Mouse (Mus musculus): ENCODE results near the gene Thra. TPM values are rescaled to one million over a fixed set of nuclear protein-coding genes. Genes with fewer than 3 reads are reported as not detected.
"Not testable (repeated sequence)": the region's sequence is repeated elsewhere in the genome, so short reads cannot be mapped to it uniquely, and the experiment has no call there.

Thra gene
- polyA plus RNA-seq, 1 experiment from 2014 or later: 13.3 TPM

GRCm38 (mm10) chr11:98705021-98705420, 35.4 kb upstream of the Thra start:
- no peak overlapping the region for H3K27ac ChIP-seq

GRCm38 (mm10) chr11:98707401-98708281, 32.8 kb upstream of the Thra start:
- WGBS (ENCODE audit: insufficient replicate concordance): 82% methylated on average over 22 of the region's 22 CpGs
- no peaks in the 10 kb centered on the region for H3K9me3 ChIP-seq (replicated peaks)
- peaks cover 82% of the 10 kb centered on the region for H3K36me3 ChIP-seq
- H3K27ac ChIP-seq: 0 out of 2 replicates have a peak overlapping the region, but pooled peaks have one; percentile 1
- no peak overlapping the region for H3K9ac ChIP-seq
- H3K27me3 ChIP-seq (replicated peaks): no peaks in the 10 kb centered on the region
- peaks cover 41% of the 10 kb centered on the region for H3K4me1 ChIP-seq
- no peak for ATAC-seq
- H3K4me3 ChIP-seq: no peak overlapping the region
- H3K4me2 ChIP-seq: no peak overlapping the region

More at GRCm38 (mm10) chr11:98705021-98705420, 35.4 kb upstream of the Thra start:
- no peaks in the 10 kb centered on the region for H3K9me3 ChIP-seq (replicated peaks)
- no peak overlapping the region for H3K4me3 ChIP-seq
- H3K9ac ChIP-seq: no peak overlapping the region
- H3K4me1 ChIP-seq: peaks cover 27% of the 10 kb centered on the region
- peaks cover 61% of the 10 kb centered on the region for H3K36me3 ChIP-seq
- peaks cover 15% of the 10 kb centered on the region for H3K27me3 ChIP-seq (replicated peaks)
- 88% methylated on average over 10 of the region's 10 CpGs for WGBS (ENCODE audit: insufficient replicate concordance)
- no peak for ATAC-seq
- H3K4me2 ChIP-seq: no peak overlapping the region

GRCm38 (mm10) chr11:98708282-98708956, 32.0 kb upstream of the Thra start:
- Histone ChIP-seq H3K27me3 (replicated peaks) (no peaks in the 10 kb centered on the region), H3K4me1 (peaks cover 39% of the 10 kb centered on the region), H3K9me3 (replicated peaks) (no peaks in the 10 kb centered on the region), H3K9ac (no peak overlapping the region), H3K4me3 (no peak overlapping the region), H3K36me3 (peaks cover 90% of the 10 kb centered on the region), H3K27ac (0 out of 2 replicates have a peak overlapping the region, but pooled peaks have one; percentile 33), H3K4me2 (no peak overlapping the region)
- WGBS (ENCODE audit: insufficient replicate concordance): 69% methylated on average over 19 of the region's 19 CpGs
- no peak for ATAC-seq

GRCm38 (mm10) chr11:98709001-98709741, 31.3 kb upstream of the Thra start:
- H3K4me2 ChIP-seq: 0 out of 2 replicates have a peak overlapping the region, but pooled peaks have one; percentile 13
- H3K4me3 ChIP-seq: no peak overlapping the region
- H3K36me3 ChIP-seq: peaks cover 95% of the 10 kb centered on the region
- H3K27me3 ChIP-seq (replicated peaks): no peaks in the 10 kb centered on the region
- H3K9ac ChIP-seq: no peak overlapping the region
- H3K27ac ChIP-seq: peak overlapping the region; percentile 33; the same call in 1 of the 2 replicates
- no peak for ATAC-seq
- H3K4me1 ChIP-seq: peaks cover 38% of the 10 kb centered on the region
- 59% methylated on average over 26 of the region's 26 CpGs for WGBS (ENCODE audit: insufficient replicate concordance)
- no peaks in the 10 kb centered on the region for H3K9me3 ChIP-seq (replicated peaks)

- H3K36me3 ChIP-seq: peaks cover 95% of the 10 kb centered on the region
- H3K27me3 ChIP-seq (replicated peaks): no peaks in the 10 kb centered on the region
- H3K4me3 ChIP-seq: no peak overlapping the region
- H3K4me2 ChIP-seq: peak overlapping the region; percentile 8; the same call in 1 of the 2 replicates
- H3K9me3 ChIP-seq (replicated peaks): no peaks in the 10 kb centered on the region
- H3K4me1 ChIP-seq: peaks cover 38% of the 10 kb centered on the region
- H3K9ac ChIP-seq: no peak overlapping the region; the same call in 1 of the 2 replicates
- WGBS (ENCODE audit: insufficient replicate concordance): 27% methylated on average over 12 of the region's 12 CpGs
- ATAC-seq: peak; percentile 47
- peak overlapping the region; percentile 62 for H3K27ac ChIP-seq
These were observed 29.9 kb upstream of the Thra start for GRCm38 (mm10) chr11:98710416-98711045.

GRCm38 (mm10) chr11:98711046-98711434, 29.4 kb upstream of the Thra start:
- H3K36me3 ChIP-seq: peaks cover 95% of the 10 kb centered on the region
- peaks cover 38% of the 10 kb centered on the region for H3K4me1 ChIP-seq
- no peaks in the 10 kb centered on the region for H3K27me3 ChIP-seq (replicated peaks)
- 35% methylated on average over 4 of the region's 4 CpGs for WGBS (ENCODE audit: insufficient replicate concordance)
- H3K27ac ChIP-seq: peak overlapping the region; percentile 62
- H3K9me3 ChIP-seq (replicated peaks): no peaks in the 10 kb centered on the region
- ATAC-seq: no peak
- peak overlapping the region; percentile 8; the same call in 1 of the 2 replicates for H3K4me2 ChIP-seq
- no peak overlapping the region for H3K9ac ChIP-seq
- H3K4me3 ChIP-seq: no peak overlapping the region

- not testable (repeated sequence) for H3K27me3 ChIP-seq (replicated peaks); H3K9ac ChIP-seq; H3K9me3 ChIP-seq (replicated peaks); ATAC-seq; H3K27ac ChIP-seq; H3K4me3 ChIP-seq; H3K4me2 ChIP-seq
- H3K36me3 ChIP-seq: peaks cover 95% of the 10 kb centered on the region
- 69% methylated on average over 6 of the region's 6 CpGs for WGBS (ENCODE audit: insufficient replicate concordance)
- peaks cover 38% of the 10 kb centered on the region for H3K4me1 ChIP-seq
These were observed 28.4 kb upstream of the Thra start for GRCm38 (mm10) chr11:98712009-98712408.

GRCm38 (mm10) chr11:98713703-98714102, 26.7 kb upstream of the Thra start:
- H3K36me3 ChIP-seq: peaks cover 93% of the 10 kb centered on the region
- ATAC-seq: no peak
- H3K27ac ChIP-seq: no peak overlapping the region
- WGBS (ENCODE audit: insufficient replicate concordance): 76% methylated on average over 12 of the region's 12 CpGs
- H3K4me3 ChIP-seq: no peak overlapping the region
- H3K27me3 ChIP-seq (replicated peaks): no peaks in the 10 kb centered on the region
- H3K4me1 ChIP-seq: peaks cover 40% of the 10 kb centered on the region
- no peak overlapping the region for H3K9ac ChIP-seq
- no peaks in the 10 kb centered on the region for H3K9me3 ChIP-seq (replicated peaks)
- H3K4me2 ChIP-seq: no peak overlapping the region

- no peak overlapping the region for H3K4me3 ChIP-seq
- no peak overlapping the region for H3K9ac ChIP-seq
- ATAC-seq: no peak
- peaks cover 76% of the 10 kb centered on the region for H3K36me3 ChIP-seq
- H3K27ac ChIP-seq: no peak overlapping the region
- peaks cover 37% of the 10 kb centered on the region for H3K4me1 ChIP-seq
- no peaks in the 10 kb centered on the region for H3K27me3 ChIP-seq (replicated peaks)
- no peak overlapping the region for H3K4me2 ChIP-seq
- no peaks in the 10 kb centered on the region for H3K9me3 ChIP-seq (replicated peaks)
- 89% methylated on average over 9 of the region's 9 CpGs for WGBS (ENCODE audit: insufficient replicate concordance)
These were observed 24.5 kb upstream of the Thra start for GRCm38 (mm10) chr11:98715946-98716345.

GRCm38 (mm10) chr11:98717904-98718303, 22.5 kb upstream of the Thra start:
- Histone ChIP-seq H3K27ac (no peak overlapping the region), H3K9me3 (replicated peaks) (no peaks in the 10 kb centered on the region), H3K27me3 (replicated peaks) (no peaks in the 10 kb centered on the region), H3K4me1 (peaks cover 32% of the 10 kb centered on the region), H3K9ac (no peak overlapping the region), H3K36me3 (peaks cover 66% of the 10 kb centered on the region), H3K4me2 (no peak overlapping the region), H3K4me3 (no peak overlapping the region)
- ATAC-seq: no peak
- WGBS (ENCODE audit: insufficient replicate concordance): 32% methylated on average over 13 of the region's 13 CpGs

GRCm38 (mm10) chr11:98720756-98721155, 19.7 kb upstream of the Thra start:
- Histone ChIP-seq H3K4me2 (no peak overlapping the region), H3K27ac (no peak overlapping the region), H3K4me1 (peaks cover 35% of the 10 kb centered on the region), H3K36me3 (peaks cover 58% of the 10 kb centered on the region), H3K9ac (no peak overlapping the region), H3K27me3 (replicated peaks) (no peaks in the 10 kb centered on the region), H3K4me3 (no peak overlapping the region), H3K9me3 (replicated peaks) (no peaks in the 10 kb centered on the region)
- no peak for ATAC-seq
- WGBS (ENCODE audit: insufficient replicate concordance): 70% methylated on average over 2 of the region's 2 CpGs

All from liver, embryonic 12.5 days (tissue).